Mouse (Mus musculus) CH12.LX (cell line): ENCODE measurements around the gene Opcml. TPM values are rescaled to one million over a fixed set of nuclear protein-coding genes. Genes with fewer than 3 reads are reported as not detected.

Experiments
- DNase-seq: peaks from one replicate; pipeline ENCODE4 v3.0.0-alpha.2; 2013; ENCODE audit errors: extremely low read depth
- H3K27ac ChIP-seq: 2 replicates; pipeline ENCODE4 v1.5.1; 2012; ENCODE audit warnings: low read depth, mild to moderate bottlenecking, control low read depth, moderate library complexity; ENCODE audit not compliant: insufficient read depth
- H3K27me3 ChIP-seq: replicated peaks from 2 replicates; pipeline ENCODE3; 2012; ENCODE audit warnings: inconsistent platforms
- H3K36me3 ChIP-seq, 2 experiments: replicated peaks in 1 of 2; 2 replicates each; pipeline versions ENCODE3 to v1.6.1; 2012; ENCODE audit warnings: inconsistent platforms in 1 of 2, low read length in 1 of 2, mild to moderate bottlenecking in 1 of 2, mixed read lengths in 1 of 2, moderate library complexity in 1 of 2; ENCODE audit not compliant: control insufficient read depth in 1 of 2, insufficient read depth in 1 of 2
- H3K4me1 ChIP-seq, 2 experiments: 2 replicates each; pipeline ENCODE4 v1.6.1; 2012; ENCODE audit warnings: inconsistent platforms in 1 of 2, moderate library complexity in 1 of 2; ENCODE audit not compliant: insufficient read depth in 2 of 2, control insufficient read depth in 1 of 2
- H3K4me2 ChIP-seq: 2 replicates; pipeline ENCODE4 v1.6.1; 2012; ENCODE audit warnings: low read depth, mild to moderate bottlenecking, control low read depth; ENCODE audit not compliant: poor library complexity, insufficient read depth, severe bottlenecking
- H3K4me3 ChIP-seq, 3 experiments: fragments of 150-350 bp in 1 of 3; sonication (generic) in 1 of 3; replicated peaks in 1 of 3; 2 replicates each; pipeline versions ENCODE3 to v1.5.1; 2011 to 2012; ENCODE audit warnings: low read depth in 2 of 3, low read length in 2 of 3, mild to moderate bottlenecking in 2 of 3, moderate library complexity in 2 of 3, control low read depth in 1 of 3, improper control_type of control experiment in 1 of 3, inconsistent platforms in 1 of 3, mixed read lengths in 1 of 3; ENCODE audit not compliant: poor library complexity in 1 of 3
- H3K79me2 ChIP-seq: replicated peaks from 2 replicates; pipeline ENCODE4 v1.6.1; 2012; ENCODE audit warnings: mild to moderate bottlenecking, moderate library complexity; ENCODE audit not compliant: control insufficient read depth, poor library complexity, insufficient read depth, severe bottlenecking; ENCODE audit errors: extremely low read depth
- H3K9ac ChIP-seq: 2 replicates; pipeline ENCODE4 v1.6.1; 2012; ENCODE audit warnings: low read depth, mild to moderate bottlenecking, control low read depth, moderate library complexity; ENCODE audit not compliant: insufficient read depth
- H3K9me3 ChIP-seq: replicated peaks from 2 replicates; pipeline ENCODE3; 2012; ENCODE audit warnings: low read length, inconsistent platforms, mixed read lengths
- CHD1 ChIP-seq: IDR thresholded peaks from 2 replicates; pipeline ENCODE4 v1.6.1; 2012; ENCODE audit warnings: low read depth, low read length, improper control_type of control experiment, inconsistent platforms
- CHD2 ChIP-seq: IDR thresholded peaks from 2 replicates; pipeline ENCODE4 v1.6.1; 2011; ENCODE audit warnings: low read length, improper control_type of control experiment
- CTCF ChIP-seq, 2 experiments: IDR thresholded peaks in 1 of 2; conservative IDR thresholded peaks in 1 of 2; 2 replicates each; pipeline ENCODE4 v1.5.1; 2011 to 2012; ENCODE audit warnings: low read depth in 2 of 2, low read length in 2 of 2, improper control_type of control experiment in 1 of 2, inconsistent platforms in 1 of 2, mild to moderate bottlenecking in 1 of 2, moderate library complexity in 1 of 2
- ETS1 ChIP-seq: conservative IDR thresholded peaks from 2 replicates; pipeline ENCODE4 v1.6.1; 2012; ENCODE audit warnings: low read depth, mild to moderate bottlenecking, inconsistent platforms, low read length, improper control_type of control experiment, moderate library complexity
- GABPA ChIP-seq: IDR thresholded peaks from 2 replicates; pipeline ENCODE4 v1.6.1; 2012; ENCODE audit warnings: low read depth, low read length, improper control_type of control experiment, inconsistent platforms; ENCODE audit not compliant: insufficient replicate concordance
- HCFC1 ChIP-seq: IDR thresholded peaks from 2 replicates; pipeline ENCODE4 v1.6.1; 2012; ENCODE audit warnings: low read depth, mild to moderate bottlenecking, inconsistent platforms, low read length, improper control_type of control experiment
- JUN ChIP-seq: IDR thresholded peaks from 2 replicates; pipeline ENCODE4 v1.6.1; 2011; ENCODE audit warnings: low read depth, mild to moderate bottlenecking, low read length, improper control_type of control experiment, moderate library complexity; ENCODE audit not compliant: insufficient read depth
- KAT2A ChIP-seq: IDR thresholded peaks from 2 replicates; pipeline ENCODE4 v1.6.1; 2012; ENCODE audit warnings: low read length, improper control_type of control experiment, inconsistent platforms; ENCODE audit not compliant: insufficient replicate concordance
- MAFK ChIP-seq: IDR thresholded peaks from 2 replicates; pipeline ENCODE4 v1.6.1; 2011; ENCODE audit warnings: low read length, improper control_type of control experiment; ENCODE audit not compliant: insufficient replicate concordance
- MAZ ChIP-seq: IDR thresholded peaks from 2 replicates; pipeline ENCODE4 v1.6.1; 2012; ENCODE audit warnings: low read depth, mild to moderate bottlenecking, inconsistent platforms, low read length, improper control_type of control experiment, moderate library complexity
- MEF2A ChIP-seq: IDR thresholded peaks from 2 replicates; pipeline ENCODE4 v1.6.1; 2014; ENCODE audit warnings: low read depth, mild to moderate bottlenecking, inconsistent platforms, low read length, improper control_type of control experiment, borderline replicate concordance
- MXI1 ChIP-seq: IDR thresholded peaks from 2 replicates; pipeline ENCODE4 v1.6.1; 2011; ENCODE audit warnings: mild to moderate bottlenecking, low read depth, low read length, improper control_type of control experiment
- MYC ChIP-seq: IDR thresholded peaks from 2 replicates; pipeline ENCODE4 v1.6.1; 2011; ENCODE audit warnings: low read depth, mild to moderate bottlenecking, improper control_type of control experiment, low read length
- NELFE ChIP-seq: IDR thresholded peaks from 2 replicates; pipeline ENCODE4 v1.6.1; 2011; ENCODE audit warnings: low read depth, low read length, improper control_type of control experiment
- NRF1 ChIP-seq: IDR thresholded peaks from 2 replicates; pipeline ENCODE4 v1.6.1; 2014; ENCODE audit warnings: low read depth, mild to moderate bottlenecking, inconsistent platforms, low read length, improper control_type of control experiment, moderate library complexity
- RAD21 ChIP-seq: IDR thresholded peaks from 2 replicates; pipeline ENCODE4 v1.6.1; 2011; ENCODE audit warnings: low read depth, mild to moderate bottlenecking, low read length, improper control_type of control experiment, moderate library complexity
- RCOR1 ChIP-seq: conservative IDR thresholded peaks from 2 replicates; pipeline ENCODE4 v1.6.1; 2012; ENCODE audit warnings: low read depth, mild to moderate bottlenecking, inconsistent platforms, low read length, improper control_type of control experiment
- SMC3 ChIP-seq: IDR thresholded peaks from 2 replicates; pipeline ENCODE4 v1.6.1; 2011; ENCODE audit warnings: low read depth, low read length, improper control_type of control experiment
- TBP ChIP-seq: conservative IDR thresholded peaks from 2 replicates; pipeline ENCODE4 v1.6.1; 2011; ENCODE audit warnings: low read depth, low read length, improper control_type of control experiment
- USF1 ChIP-seq: IDR thresholded peaks from 2 replicates; pipeline ENCODE4 v1.6.1; 2014; ENCODE audit warnings: low read depth, mild to moderate bottlenecking, inconsistent platforms, low read length, improper control_type of control experiment
- ZMIZ1 ChIP-seq: IDR thresholded peaks from 2 replicates; pipeline ENCODE4 v1.6.1; 2012; ENCODE audit warnings: low read depth, mild to moderate bottlenecking, inconsistent platforms, low read length, improper control_type of control experiment
- dilution Hi-C: fragments of 300-500 bp; cut with MboI; formaldehyde crosslinking; loops from 2 replicates; pipeline ENCODE4 v1.14.3; 2020; ENCODE audit warnings: low sequenced_read_pairs; ENCODE audit not compliant: extremely low pct_unique_long_range_greater_than_20kb, extremely low pct_ligation_motif_present
- in situ Hi-C: fragments of 300-500 bp; cut with MboI; formaldehyde crosslinking; loops from 3 replicates; pipeline ENCODE4 v1.14.3; 2019; ENCODE audit warnings: low sequenced_read_pairs, low pct_ligation_motif_present, low pct_unique_long_range_greater_than_20kb, mixed read lengths
- polyA plus RNA-seq: library from polyadenylated mRNA; unstranded; fragments of >175 nt; gene quantifications from 2 replicates; pipeline ENCODE4 v1.2.1, GENCODE M21; 2012; ENCODE audit warnings: low read depth; ENCODE audit not compliant: insufficient read length
- total RNA-seq, 2 experiments: library from RNA; depleted of rRNA; stranded (reverse); fragments of 300-350 nt in 1 of 2; fragments of >200 nt in 1 of 2; gene quantifications; 2 replicates each; pipeline ENCODE4 v1.2.3; 2012 to 2014

Opcml gene
- total and polyA plus RNA-seq, 3 experiments: 0.34 to 0.60 TPM; not detected in 1

DNA sequence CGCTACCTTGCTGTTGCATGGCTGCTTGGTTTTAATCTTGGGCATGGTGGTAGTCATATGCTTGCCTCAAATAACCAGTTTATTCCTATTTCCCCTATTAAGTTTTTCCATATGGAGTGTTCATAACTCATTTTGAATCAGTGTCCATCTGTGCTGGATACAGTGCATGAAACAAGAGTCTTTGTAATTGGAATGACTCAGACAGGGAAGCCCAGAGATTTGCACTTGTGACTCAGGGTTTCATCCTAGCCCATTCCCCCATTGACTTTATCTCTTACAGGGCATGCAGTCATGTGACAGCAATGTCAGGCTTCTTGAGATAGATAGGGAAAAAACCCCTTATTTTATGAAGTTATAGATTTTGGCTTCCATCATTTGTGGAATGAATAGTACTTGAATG lies 655.3 kb downstream of the Opcml start:
- peaks cover 11% of the 10 kb centered on the region for H3K9me3 ChIP-seq
- in situ Hi-C loops (no loop called here), dilution Hi-C loops (no loop called here)
- no peaks in the 10 kb centered on the region for H3K27me3 ChIP-seq
- no peak for DNase-seq
- H3K4me3 ChIP-seq: no peak overlapping the region
- TF ChIP-seq TBP: no peak
- no peak for TF ChIP-seq MEF2A
- TF ChIP-seq CHD1: no peak
- no peak for TF ChIP-seq MAFK
- TF ChIP-seq ZMIZ1: no peak
- no peak for TF ChIP-seq ETS1
- no peak for TF ChIP-seq CHD2
- no peak for TF ChIP-seq MYC
- TF ChIP-seq GABPA: no peak
- TF ChIP-seq MAZ: no peak
- no peak for TF ChIP-seq JUN
- TF ChIP-seq KAT2A: no peak
- TF ChIP-seq RAD21: no peak
- no peak for TF ChIP-seq NELFE
- no peak for TF ChIP-seq NRF1
- TF ChIP-seq USF1: no peak
- no peak for TF ChIP-seq RCOR1
- no peak for TF ChIP-seq SMC3
- TF ChIP-seq, all 38 proteins: peak for 0
- Histone ChIP-seq H3K4me2 (no peak overlapping the region), H3K36me3 (no peaks in the 10 kb centered on the region), H3K9ac (no peak overlapping the region), H3K79me2 (no peaks in the 10 kb centered on the region), H3K4me1 (no peaks in the 10 kb centered on the region), H3K27ac (no peak overlapping the region)

DNA sequence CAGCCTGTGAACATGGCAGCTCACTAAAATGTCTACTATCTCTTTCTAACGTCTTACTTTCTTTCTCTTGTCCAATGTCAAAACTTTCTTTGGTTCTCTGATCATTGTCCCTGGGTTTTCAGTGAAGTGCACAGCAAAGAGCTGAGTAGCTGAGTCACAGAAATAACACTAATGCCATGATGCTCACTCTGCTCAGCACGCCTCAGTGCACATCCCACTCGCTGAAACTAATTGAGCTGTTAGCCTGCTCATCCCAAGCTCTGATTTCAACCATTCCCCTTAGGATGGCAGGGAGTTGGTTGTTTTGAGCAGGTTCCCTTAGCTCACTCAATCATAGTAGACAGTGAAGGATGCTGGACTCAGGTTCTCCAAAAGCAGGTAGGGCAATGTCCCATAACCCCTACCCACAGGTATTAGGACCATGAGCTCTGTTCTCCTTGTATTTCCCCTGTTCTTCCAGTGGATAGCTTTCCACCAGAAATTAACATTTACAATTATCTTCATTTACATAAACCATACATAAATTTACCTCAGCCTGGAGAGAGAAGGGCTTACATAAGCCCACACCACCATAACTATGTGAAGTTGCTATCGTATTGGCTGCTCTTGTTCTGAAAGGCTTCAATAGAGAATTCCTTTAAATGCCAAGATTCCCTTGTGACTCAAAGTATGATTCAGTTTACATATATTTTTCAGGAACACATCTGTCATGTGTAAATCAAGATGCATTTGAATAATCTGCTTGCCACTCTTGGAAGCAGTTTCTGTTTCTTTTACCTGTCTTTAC lies 655.9 kb downstream of the Opcml start:
- Histone ChIP-seq H3K4me2 (no peak overlapping the region), H3K27me3 (no peaks in the 10 kb centered on the region), H3K9ac (no peak overlapping the region), H3K9me3 (peaks cover 11% of the 10 kb centered on the region), H3K4me3 (no peak overlapping the region), H3K79me2 (no peaks in the 10 kb centered on the region), H3K4me1 (no peaks in the 10 kb centered on the region), H3K36me3 (no peaks in the 10 kb centered on the region), H3K27ac (no peak overlapping the region)
- in situ Hi-C loops (no loop called here), dilution Hi-C loops (no loop called here)
- TF ChIP-seq CTCF (conservative IDR thresholded peaks at IDR 0.05 in 1 of 2, IDR thresholded peaks at IDR 0.05 in 1 of 2; ENCODE audit: low read depth in 2 of 2, low read length in 2 of 2) (no peak), HCFC1 (no peak), RCOR1 (no peak), MAFK (no peak), NELFE (no peak), MXI1 (no peak)
- no peak for DNase-seq
